Mouse (Mus musculus) mouse trophoblast stem cell (cell line): ENCODE results near the gene Nup153.

Experiments
- in situ Hi-C, 2 experiments: fragments of 300-500 bp; cut with MseI, MboI; formaldehyde crosslinking; loops; 2 replicates in 1 of 2; 3 replicates in 1 of 2; pipeline ENCODE4 v1.15.1; 2025

Nup153 gene

DNA sequence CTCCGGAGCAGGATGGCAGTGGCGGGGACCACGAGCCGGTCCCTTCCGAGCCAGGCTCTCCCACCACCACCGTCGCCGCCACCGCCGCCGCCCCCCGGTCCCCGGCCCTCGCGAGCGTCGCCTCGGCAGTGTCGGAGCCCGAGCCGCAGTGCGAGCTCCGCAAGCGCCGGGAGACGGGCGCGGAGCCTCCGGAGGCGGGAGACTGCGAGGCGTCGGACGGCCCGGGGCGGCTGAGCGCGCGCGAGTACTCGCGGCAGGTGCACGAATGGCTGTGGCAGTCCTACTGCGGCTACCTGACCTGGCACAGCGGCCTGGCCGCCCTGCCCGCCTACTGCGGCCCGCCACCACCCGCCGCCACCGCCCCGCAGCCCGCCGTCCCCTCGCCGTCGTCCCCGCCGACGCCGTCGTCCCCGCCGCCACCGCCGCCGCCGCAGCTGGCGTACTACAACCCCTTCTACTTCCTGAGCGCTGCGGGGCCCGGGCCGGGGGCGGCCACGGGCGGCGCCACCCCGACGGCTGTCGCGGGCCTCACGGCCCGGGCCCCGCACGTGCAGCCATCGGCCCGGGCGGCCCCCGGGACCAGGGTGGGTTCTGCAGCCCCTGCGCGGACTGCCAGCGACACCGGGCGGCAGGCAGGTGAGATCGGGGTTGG, 58.0 kb downstream of the Nup153 start:
- in situ Hi-C loops, result loop anchor here in 1 of 2 experiments (10.0 kb wide), 1 partner anchor 355 kb away; no protein-coding TSS in a partner anchor

DNA sequence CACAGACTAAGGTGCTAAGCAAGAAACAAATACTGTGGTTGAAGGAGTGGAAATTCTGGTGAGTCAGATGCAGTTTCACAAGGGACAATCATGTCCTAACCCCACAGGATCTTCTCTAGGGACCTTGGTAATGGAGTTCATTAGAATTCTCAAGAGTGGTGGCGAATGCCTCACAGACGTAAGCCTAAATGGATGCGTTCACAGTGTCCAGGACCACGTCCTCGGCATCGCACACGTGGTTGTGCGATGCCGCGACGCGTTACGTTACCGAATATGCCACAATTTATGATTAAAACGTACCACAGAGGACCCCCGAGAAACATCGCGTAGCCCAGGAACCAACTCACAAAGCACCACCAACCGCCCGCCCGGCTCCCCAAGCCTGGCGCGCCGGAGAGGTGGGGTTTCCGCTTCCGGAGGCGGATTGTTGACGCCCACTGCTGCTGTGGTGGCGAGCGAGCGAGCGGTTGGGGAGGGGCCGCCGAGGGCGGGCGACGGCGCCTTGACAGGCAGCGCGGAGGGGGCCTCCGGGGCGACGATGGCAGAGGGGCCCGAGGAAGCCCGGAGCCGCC, 58.6 kb downstream of the Nup153 start, which contains the start of gene Fam8a1:
Gene Fam8a1 (plus strand): TSS at position 475 of the 572 bp plus-strand sequence.
- in situ Hi-C loops, result loop anchor here in 1 of 2 experiments (10.0 kb wide), 1 partner anchor 354 kb away; no protein-coding TSS in a partner anchor

DNA sequence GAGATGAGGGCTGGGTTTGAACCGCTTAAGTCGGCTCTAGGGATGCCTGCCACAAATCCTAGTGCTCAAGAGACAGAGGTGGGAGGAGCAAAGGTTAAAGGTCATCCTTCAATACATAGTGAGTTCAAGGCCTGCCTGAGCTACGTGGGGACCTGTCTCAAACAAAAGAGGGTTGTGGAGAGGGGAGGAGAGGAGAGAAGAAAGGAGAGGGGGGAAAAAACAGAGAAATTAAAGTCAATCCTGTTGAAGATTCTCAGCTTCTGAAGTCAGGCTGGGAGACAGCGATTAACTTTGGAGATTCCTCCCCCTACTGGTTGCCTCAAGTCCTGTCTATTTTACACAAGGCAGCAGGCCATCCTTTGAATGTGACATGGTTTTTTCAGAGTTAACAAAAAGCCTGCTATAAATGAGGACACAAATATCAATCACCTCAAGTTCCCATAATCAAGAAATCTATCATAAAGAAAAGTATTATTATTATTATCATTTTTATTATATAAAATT, 64.2 kb downstream of the Nup153 start:
- in situ Hi-C loops, result loop anchor here in 1 of 2 experiments (10.0 kb wide), 1 partner anchor 349 kb away; no protein-coding TSS in a partner anchor

DNA sequence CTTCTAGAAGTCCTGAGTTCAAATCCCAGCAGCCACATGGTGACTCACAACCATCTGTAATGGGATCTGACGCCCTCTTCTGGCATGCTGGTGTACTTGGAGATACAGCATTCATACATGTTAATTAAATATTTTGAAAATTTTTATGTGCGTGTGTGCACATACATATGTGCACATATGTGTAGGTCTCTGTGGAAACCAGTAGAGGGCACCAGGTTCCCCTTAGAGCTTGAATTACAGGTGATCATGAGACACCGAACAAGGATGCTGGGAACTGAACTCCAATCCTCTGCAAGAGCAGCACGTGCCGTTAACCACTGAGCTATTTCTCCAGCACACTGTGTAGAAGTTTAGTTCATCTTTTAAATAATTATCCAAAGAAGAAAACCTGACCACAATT, 68.5 kb downstream of the Nup153 start:
- in situ Hi-C loops, result loop anchor here in 1 of 2 experiments (5.0 kb wide), 1 partner anchor 347 kb away; no protein-coding TSS in a partner anchor

DNA sequence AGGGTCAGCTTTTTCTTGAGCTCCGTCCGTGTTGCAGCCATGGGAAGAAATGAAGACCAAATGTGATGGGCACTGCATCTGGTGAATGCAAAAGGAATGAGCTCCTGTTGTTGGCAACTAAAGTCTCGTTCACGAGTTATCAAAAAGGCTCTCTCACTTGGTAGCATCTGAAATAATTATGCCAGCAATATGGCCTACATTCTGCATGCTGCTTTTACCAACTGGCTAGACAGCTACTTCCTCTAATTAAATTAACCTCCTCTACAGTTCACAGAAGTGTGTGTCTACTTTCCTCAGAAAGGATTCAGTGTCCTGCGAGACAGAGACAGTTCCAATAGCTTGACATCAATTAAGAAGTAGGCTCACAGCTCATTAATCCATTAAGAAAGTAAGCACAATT, 73.2 kb downstream of the Nup153 start:
- in situ Hi-C loops, result no loop called here

DNA sequence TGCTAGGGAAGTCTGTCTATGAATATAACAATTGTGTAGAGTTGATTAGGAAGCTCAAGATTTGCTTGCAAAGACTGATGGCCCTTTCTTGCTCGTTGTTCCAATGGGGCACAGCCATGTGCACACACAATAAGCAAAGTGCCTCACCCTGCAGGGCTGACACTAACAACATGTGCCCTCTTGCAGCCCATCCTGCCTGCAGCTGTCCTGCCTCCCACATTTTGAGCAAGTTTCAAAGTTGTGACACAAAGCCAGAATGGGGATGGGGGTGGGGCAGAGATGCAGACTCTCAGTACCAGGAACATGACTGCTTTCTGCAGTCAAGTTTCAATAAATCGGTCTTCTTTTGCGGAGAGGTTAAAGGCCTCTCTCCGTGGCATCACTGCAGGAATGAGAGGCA, 74.1 kb downstream of the Nup153 start:
- in situ Hi-C loops, result no loop called here

DNA sequence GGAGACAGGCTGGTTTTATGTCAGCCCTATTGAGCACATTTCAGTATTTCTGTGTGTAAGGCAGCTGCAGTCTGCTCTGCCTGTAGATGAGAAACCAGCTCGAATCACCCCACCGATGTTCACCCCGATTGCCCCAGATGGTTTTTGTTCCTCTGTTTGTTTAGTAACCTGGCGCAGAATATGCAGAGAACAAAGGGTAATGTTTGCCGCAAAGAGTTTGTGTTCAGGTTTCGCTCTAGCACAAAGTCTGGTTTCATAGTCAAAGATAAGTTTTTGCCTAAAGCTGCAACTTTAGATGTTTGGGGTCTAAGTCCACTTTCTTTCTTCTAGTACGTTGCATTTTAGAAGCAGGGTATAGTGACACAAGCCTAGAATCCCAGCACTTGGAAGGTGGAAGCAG, 75.1 kb downstream of the Nup153 start:
- in situ Hi-C loops, result no loop called here

DNA sequence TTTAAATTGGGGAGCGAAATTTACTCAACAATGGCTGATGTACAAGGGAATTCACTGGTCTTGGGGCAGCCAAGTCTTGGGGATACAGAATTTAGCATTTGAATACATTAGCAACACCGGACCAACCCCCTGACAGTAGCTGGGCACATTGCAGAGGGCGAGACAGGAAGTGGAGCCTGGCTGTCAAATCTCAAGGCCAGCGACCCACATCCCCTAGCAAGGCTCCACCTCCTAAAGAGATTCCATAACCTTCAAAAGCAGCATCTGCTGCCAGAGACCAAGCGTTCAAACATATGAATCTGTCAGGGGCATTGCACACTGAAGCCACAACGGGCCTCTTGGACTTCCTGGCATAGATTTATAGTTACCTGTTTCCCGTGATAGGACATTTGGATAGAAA, 75.9 kb downstream of the Nup153 start:
- in situ Hi-C loops, result no loop called here

DNA sequence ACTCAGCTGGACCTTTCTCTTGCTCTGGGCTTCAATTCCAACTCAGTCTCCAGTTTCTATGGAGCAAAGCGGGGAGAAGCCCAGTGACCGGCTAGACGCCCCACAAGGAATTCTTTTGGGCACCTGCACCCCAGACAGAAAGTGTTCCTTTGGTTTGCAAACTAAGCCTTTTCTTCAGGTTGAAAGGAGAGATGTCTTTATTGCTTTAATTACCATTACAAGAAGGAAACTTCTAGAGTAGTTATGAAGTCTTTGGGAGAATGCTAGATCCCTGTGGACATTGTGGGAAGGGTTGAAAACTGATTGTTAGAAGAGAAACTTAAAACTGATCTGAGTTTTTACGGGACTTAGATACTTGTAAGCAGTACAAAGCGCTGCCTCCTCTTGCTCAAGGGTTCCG, 82.3 kb downstream of the Nup153 start:
- in situ Hi-C loops, result no loop called here

DNA sequence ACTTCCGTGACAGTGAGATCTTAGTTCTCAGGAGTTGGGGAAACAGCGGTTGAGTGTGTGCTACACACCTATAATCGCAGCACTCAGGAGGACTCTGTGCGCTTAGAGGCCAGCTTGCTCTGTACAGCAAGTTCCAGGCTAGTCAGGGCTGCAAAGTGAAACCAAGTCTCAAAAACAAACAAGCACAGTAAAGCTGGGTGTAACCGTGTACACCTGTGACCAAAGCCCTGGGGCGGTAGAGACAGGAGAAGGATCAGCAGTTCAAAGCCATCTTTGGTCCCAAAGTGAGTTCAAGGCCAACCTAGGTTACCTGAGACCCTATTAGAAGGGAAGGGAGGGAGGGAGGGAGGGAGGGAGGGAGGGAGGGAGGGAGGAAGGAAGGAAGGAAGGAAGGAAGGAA, 83.6 kb downstream of the Nup153 start:
- in situ Hi-C loops, result no loop called here

DNA sequence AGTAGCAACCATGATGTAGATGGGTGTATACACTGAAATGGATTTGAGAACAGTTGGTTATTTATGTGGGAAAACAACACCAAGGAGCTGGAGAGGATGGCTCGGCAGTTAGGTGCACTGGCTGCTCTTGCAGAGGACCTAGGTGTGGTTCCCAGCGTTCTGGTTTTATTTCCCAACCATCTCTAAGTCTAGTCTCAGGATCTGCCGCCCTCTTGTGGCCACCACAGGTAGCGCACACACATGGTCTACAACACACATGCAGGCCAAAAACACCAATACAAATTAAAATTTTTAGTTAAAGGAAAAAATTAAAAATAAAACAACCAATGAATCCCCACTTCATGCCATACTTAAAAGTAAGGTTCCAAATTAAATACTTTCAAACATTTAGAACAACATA, 85.4 kb downstream of the Nup153 start:
- in situ Hi-C loops, result no loop called here

DNA sequence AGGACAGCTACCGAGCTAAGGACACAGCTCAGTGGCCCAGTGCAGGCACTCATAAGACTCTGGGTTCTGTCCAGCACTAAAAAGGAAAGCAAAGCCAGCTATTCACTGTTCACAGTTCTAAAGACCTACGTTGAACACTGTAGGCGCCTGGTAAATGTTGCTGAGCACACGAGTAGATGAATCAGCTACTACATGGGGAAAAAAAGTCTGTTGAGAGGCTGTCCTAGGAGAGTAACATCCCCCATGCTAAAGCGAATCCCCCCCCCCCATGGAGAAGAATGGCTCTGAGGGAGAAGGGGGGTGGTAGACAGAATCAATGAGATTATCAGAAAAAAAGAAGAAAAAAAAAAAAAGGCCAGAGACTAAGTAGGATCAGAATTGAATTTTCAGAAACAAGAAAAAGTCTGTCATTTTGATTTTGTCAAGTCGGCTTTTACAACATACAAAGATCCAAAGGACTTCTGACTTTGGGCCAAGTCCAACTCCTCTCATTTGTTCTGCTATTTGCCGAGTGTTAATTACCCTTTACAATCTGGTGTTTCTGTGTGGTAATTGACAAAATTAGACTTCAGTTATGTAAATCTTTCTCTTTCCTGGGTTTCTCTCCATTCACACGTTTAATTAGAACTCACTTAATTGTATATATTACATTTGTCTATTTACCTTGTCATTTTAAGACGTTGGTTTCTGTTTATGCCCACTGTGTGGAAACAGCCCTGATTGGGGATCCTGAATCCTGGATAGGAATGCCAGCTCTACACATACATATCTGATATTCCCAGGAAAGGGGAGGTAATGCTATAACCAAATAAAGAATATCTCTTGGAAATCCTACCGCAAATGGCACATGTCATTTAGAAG, 86.9 kb downstream of the Nup153 start:
- in situ Hi-C loops, result no loop called here

DNA sequence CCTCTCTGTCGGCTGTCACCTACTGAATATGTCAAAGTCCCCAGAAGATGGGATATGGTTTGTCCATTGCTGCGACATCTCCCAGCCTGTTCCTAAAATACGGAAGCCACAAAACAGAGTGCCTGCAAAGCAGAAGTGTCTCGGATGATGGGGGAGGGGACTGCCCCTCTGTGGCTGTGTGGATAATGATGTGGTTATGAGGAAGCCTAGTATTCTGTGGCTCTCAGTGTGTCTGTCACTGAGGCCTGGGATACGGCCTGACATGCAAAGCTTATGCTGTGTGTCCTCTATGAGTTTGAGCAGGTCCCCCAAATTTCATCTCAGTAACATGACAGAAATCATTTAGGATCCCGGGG, 93.6 kb downstream of the Nup153 start:
- in situ Hi-C loops, result no loop called here

DNA sequence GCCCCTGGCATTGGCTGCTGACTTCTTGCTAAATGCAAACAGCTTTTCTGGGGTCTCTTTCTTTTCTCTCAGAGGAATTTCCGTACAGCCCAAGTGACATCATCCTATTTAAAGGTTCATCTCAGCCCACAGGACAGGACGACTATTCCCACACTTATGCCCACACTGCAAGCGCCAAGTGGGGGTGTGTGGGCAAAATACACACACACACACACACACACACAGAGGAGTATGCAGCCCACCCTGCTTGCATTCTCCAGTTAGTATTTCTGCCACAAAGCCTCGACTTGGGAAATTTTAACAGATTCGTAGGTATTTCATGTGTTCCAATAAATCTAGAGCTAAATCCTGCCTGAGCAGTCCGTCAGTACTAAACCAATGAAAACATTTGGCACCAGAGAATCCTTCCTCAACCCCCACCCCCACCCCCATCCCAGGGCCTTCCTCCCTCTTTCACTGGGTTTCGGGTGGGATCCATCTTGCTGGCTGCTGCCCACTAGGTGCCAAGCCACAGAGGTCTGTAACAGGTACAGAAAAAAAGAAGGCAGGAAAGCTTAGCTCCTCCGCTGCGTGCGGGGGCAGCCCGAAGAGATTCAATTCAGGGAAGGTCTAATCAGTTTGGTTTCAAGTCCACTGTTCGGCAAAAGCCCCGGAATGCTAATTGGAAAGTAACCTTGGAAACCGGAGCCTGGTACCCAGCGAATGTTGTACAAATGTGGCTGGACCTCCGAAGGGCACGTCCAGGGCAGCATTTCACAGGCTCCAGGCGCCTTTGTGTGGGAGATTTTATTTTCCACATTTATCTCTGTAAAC, 94.2 kb downstream of the Nup153 start:
- in situ Hi-C loops, result no loop called here

DNA sequence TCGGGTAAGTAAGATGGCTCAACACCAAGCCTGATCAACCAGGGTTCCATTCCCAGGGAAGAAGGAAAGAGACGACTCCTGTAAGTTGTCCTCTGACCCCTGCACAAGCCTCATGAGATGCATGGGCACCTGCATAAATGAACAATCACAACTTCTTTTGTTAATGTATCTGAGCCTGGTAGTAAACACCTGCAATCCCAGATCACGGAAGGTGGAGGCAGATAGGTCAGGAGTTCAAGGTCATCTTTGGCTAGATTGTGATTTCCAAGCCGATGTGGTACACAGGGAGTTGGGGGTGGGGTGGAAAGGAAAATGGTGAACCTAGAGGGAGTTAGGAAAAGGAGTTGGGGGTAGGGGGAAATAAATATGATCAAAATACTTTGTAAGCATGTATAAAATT, 94.9 kb downstream of the Nup153 start:
- in situ Hi-C loops, result no loop called here
